Mouse (Mus musculus) layer of hippocampus, adult 9-10 months (tissue): ENCODE results near the gene Ptger4.
"Not testable (repeated sequence)": the region's sequence is repeated elsewhere in the genome, so short reads cannot be mapped to it uniquely, and the experiment has no call there.

Experiments used
- DNase-seq: peaks from one replicate; pipeline ENCODE4 v3.0.0; 2022; ENCODE audit warnings: low spot score

Gene Ptger4

GRCm38 (mm10) chr15:5238073-5238472 lies 5.9 kb downstream of the Ptger4 start:
- DNase-seq = no peak

DNA sequence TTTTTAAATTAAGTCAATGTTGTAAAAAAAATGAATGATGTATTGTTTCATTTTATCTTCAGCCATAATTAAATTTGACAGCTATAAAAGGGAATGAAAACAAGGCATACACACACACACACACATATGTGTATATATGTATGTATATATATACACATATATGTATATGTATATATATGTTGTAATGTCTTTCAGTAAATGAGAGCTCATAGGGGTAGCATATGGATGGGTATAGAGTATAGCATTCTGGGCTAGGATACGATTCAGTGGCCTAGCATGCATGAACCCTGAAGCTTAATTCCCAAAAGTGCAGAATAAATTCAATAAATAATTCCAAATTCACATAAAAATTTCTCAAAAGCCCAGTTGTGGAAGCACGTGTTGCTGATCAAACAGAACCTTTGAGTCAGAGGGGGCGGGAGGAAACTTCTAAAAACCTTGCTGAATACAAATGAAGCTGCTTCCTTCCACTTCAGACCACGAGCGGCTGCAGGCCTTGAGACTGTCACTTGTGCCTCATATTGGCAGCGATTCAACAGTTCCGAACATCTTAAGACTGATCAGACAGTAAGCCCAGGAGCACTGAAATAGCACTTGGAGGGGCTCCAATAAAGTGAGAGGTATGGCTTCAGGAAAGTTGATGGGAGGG lies 6.9 kb downstream of the Ptger4 start:
- DNase-seq = no peak

- no peak for DNase-seq
Measured at GRCm38 (mm10) chr15:5236538-5236937, 7.4 kb downstream of the Ptger4 start.

DNA sequence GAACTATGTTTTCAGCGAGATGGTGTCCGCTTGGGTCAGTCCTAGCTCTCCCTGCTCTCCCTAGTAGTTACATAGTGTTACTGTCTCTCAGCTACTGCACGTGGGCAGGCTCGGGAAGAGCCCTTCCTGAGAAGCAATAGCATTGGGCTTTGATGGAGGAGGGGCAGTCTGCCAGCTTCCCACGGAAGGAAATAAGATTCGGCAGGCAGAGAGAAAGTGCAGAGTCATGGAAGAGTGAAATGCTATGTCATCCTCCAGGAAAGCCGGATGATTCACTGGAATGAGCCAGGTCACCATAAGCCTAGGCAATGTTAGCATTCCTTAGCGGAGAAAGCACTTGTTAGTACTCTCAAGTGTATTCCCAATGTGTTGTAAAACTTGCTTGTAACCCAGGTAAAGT lies 8.5 kb downstream of the Ptger4 start:
- no peak for DNase-seq

- DNase-seq = no peak
Measured at GRCm38 (mm10) chr15:5234659-5235058, 9.3 kb downstream of the Ptger4 start.

GRCm38 (mm10) chr15:5230746-5231145 lies 13.2 kb downstream of the Ptger4 start:
- DNase-seq = not testable (repeated sequence)

GRCm38 (mm10) chr15:5220491-5220890 lies 23.5 kb downstream of the Ptger4 start:
- DNase-seq = no peak

GRCm38 (mm10) chr15:5209116-5209515 lies 34.9 kb downstream of the Ptger4 start:
- DNase-seq = no peak

- no peak for DNase-seq
Measured at GRCm38 (mm10) chr15:5205222-5205621, 38.8 kb downstream of the Ptger4 start.

DNA sequence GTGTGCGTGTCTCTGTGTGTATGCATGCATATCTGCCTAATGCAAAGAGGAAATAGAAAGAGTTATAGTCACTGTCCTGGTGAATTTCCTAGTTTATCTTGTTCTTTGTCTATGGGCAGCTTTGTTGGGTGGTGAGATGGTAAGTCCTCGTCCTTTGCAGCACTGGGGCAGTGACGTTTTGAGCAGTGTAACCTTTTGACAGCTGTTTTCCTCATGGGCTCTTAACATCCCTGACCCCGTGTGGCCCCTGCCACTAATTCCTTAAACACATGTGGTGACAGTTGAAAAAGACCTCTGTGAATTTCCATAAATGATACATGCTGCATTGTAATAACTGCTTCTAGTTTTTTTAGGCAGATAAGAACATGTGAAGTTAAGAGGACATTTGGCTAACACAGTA lies 47.3 kb downstream of the Ptger4 start:
- DNase-seq = no peak

- DNase-seq = no peak
Measured at GRCm38 (mm10) chr15:5195987-5196514, 47.9 kb downstream of the Ptger4 start.

GRCm38 (mm10) chr15:5194931-5195330 lies 49.1 kb downstream of the Ptger4 start:
- no peak for DNase-seq

DNA sequence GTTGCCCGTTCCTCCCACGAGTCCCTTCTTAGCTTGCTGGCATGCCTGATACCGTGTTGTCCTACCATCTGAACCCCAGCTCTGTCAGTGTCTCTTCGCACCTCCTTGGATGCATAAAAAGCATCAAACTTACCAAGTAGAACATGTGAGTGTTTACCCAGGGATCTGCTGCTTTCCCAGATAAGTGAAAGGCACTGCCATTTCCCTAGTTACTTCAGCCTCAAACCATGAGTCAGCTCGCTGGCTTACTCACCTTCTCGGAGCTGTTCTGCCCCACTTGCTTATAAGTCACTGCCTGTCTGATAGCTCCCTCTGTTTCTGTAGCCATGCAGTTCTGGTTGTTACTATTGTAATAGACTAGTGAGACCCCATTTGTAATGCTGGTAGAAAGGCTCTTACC lies 49.5 kb downstream of the Ptger4 start:
- DNase-seq = no peak

DNA sequence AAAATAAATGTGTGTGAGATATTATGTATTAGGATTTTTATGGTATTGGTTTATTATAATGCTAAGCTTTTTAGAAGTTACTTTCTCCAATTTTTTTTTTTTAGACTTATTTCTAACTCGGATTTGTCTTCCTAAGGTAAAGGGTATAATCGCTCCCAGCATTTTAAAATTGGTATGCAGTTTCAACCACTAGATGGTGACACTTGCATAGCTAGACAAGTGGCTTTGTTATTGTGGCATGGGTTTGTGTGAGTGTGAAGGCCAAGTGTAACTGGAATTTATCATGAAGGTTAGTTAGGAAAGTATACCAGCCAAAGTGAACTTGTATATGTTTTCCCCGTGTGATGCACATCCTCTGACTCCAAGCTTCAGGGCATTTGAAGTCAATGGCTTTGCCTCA lies 50.2 kb downstream of the Ptger4 start:
- no peak for DNase-seq

GRCm38 (mm10) chr15:5189504-5190093 lies 54.4 kb downstream of the Ptger4 start:
- DNase-seq = no peak

GRCm38 (mm10) chr15:5188029-5188428 lies 56.0 kb downstream of the Ptger4 start:
- no peak for DNase-seq

DNA sequence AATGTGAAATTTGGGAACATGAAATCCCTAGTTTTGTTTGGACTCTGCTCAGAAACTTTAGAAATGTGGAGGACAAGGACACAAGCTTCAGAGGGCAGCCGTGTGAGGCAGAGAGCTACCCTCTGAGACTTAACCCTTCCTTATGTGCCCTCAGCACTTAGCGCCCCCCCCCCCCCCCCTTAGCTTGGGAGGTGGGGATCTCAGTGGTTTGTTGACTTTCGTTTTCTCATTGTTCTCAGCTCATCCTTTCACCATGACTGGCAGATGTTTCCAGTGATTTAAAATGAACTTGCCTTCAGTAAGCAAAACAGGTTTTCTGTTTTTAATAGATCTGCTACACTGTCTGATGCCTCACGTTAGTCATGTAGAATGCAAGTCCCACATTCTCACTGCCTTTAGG lies 56.9 kb downstream of the Ptger4 start:
- DNase-seq = no peak

DNA sequence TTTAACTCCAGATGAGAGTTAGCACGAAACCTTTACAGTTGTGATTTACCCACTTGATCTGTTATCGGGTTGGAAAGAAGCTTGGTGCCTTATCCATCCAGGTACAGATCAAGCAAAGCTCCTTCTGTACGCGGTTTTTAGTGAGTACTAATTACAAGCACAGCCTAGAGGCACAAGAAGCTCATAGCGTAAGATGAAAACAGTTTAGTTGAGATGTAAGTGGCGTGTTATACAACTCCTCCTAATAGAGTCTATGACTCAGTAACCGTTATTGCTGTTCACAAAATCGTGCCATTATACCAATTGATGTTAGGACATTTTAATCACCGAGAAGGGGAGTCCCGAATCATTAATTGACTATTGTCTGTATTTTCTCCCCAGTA lies 57.7 kb downstream of the Ptger4 start:
- DNase-seq = no peak

GRCm38 (mm10) chr15:5185366-5186292 lies 58.4 kb downstream of the Ptger4 start, which contains the start of gene Ttc33:
Gene Ttc33, plus strand, starts transcription at chr15:5185525.
- DNase-seq = peak; percentile 67

- no peak for DNase-seq
Measured at GRCm38 (mm10) chr15:5184668-5185330, 59.2 kb downstream of the Ptger4 start.

DNA sequence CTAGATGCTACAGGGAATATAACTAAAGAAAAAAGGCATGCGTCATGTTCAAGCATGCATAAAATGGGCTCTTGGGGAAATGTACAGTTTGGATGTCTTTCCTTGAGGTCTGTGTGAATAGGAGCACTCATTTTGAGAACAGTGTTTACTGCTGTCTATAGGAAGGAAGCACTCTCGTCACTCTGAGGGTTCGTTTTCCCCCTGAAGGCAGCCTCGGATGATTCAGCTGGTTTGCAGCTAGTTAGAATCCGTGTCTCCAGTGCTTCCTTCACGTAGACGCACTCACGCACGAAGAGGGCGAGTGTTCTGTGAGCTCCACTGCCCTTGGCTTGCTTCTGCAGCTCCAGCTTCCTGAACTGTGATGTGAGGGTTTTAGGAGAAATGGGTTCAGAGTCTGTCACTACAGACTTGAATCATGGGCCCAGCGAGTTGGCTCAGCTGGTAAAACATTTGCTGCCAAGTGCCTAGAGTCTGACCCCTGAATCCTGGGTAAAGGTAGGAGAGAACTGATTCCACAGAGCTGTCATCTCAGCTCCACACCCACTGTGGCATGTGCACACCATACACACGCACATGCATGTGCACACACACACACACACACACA lies 70.7 kb downstream of the Ptger4 start:
- no peak for DNase-seq
